Mouse (Mus musculus) cerebellum, adult 2 months (tissue): Measurements from ENCODE around the gene Mnx1.

ENCODE experiments used
- CTCF ChIP-seq: fragments of 200-500 bp; IDR thresholded peaks from 2 replicates; pipeline ENCODE4 v1.5.1; 2011; ENCODE audit warnings: low read depth, mild to moderate bottlenecking, control low read depth, low read length, moderate library complexity, borderline replicate concordance; ENCODE audit not compliant: insufficient read depth
- POLR2A ChIP-seq: fragments of 200-500 bp; IDR thresholded peaks from 2 replicates; pipeline ENCODE4 v1.6.1; 2011; ENCODE audit warnings: low read length, control low read depth, borderline replicate concordance; ENCODE audit not compliant: insufficient read depth

DNA sequence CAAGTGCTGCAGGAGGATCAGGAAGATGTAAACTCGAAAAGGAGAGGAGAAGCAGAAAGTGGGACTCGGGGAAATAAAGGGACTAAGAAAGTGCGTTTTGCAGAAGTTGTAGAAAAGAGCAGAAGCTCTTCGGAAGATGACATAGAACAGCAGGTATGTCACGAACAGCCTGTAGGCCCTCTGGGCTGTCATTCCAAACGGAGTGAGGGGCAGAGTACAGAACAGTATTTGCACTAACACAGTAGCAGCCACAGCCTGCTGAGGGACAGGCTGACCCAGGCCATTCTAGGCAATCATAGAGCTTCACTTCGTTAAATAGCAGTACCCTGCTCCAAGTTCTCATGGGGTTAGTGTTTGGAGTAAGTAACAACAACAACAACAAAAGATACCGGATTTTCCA, 42.8 kb downstream of the Mnx1 start:
- no peak for TF ChIP-seq POLR2A
- TF ChIP-seq CTCF = no peak
